Mouse (Mus musculus): ENCODE data around the gene Emc10.

Emc10 gene

DNA sequence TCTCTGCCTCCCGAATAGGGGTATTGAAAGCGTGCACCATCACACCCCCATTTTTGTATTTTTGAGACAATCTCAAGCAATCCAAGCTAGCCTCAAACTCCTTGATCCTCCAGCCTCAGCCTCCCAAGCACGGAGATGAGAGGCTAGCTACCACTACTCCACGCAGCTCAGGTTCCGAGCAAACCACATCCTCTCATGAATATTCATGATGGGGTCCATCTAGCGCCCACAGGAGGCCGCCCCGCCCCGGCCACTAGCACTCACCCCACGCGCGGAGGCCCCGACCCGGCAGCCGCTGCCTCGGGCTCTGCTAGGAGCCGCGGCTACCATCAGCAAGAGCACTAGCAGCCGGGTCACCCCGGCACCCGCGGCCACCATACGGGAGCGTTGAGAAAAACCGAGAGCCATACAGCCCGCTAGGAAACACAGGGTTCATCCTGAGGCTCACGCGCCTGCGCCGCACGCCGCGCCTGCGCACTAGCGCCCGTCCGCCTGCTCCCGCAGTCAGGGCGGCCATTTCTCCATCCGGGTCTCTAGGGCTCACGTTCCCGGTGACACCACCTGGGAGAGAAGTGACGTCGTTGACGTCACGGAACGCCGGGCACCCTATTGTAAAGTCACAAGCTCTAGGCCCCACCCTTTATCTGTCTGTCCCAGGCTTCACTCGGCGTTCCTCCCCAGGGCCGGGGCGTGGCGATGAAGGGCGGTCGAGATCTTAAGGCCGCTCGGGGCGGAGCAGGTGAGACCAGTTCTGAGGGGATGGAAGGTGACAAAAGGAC, at the start of gene Emc10, which contains the start of gene Fam71e1:
Gene Emc10 (minus strand): TSS at position 538 of the 779 bp plus-strand sequence.
Gene Fam71e1 (plus strand): TSS at position 590 of the 779 bp plus-strand sequence.
- DNase-seq: peak; percentile 100

DNA sequence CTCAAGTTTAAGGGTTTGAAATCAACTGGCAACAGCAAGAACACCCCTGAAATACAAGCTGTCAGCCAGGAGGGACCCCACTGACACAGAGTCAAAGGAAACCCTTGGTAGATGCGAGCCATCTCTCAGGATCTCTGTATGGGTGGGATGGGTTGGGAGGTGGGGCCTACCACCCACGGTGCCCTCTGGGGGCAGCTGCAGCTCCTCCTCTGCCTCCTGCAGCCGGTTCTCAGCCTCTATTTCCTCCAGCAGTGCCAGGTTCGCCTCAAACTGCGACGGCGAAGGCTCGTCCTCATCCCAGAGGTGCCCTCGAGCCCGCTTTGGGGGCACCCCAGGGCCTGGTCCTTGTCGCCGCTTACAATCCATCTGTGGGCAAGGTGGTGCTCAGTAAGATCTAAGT, 46.7 kb upstream of the Emc10 start:
- no peak for DNase-seq

DNA sequence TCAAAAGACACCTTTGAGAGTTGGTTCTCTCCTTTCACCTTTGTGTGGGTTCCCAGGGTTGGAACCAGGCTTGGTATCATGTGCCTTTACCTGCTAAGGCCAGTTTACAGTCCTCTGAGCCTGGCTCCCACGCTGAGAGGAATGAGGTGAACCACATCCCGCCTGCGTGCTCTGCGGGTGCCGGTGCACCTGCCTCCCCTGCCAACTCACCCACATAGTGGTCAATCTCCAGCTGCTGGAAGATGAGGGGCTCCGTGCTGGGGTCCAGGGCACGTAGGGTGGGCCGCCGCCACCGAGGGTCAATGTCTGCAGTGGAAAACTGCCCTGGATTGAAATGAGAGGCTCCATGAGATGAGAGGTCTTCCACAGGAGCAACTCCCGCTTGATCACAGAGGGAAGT, 46.2 kb upstream of the Emc10 start:
- DNase-seq: peak; percentile 83

DNA sequence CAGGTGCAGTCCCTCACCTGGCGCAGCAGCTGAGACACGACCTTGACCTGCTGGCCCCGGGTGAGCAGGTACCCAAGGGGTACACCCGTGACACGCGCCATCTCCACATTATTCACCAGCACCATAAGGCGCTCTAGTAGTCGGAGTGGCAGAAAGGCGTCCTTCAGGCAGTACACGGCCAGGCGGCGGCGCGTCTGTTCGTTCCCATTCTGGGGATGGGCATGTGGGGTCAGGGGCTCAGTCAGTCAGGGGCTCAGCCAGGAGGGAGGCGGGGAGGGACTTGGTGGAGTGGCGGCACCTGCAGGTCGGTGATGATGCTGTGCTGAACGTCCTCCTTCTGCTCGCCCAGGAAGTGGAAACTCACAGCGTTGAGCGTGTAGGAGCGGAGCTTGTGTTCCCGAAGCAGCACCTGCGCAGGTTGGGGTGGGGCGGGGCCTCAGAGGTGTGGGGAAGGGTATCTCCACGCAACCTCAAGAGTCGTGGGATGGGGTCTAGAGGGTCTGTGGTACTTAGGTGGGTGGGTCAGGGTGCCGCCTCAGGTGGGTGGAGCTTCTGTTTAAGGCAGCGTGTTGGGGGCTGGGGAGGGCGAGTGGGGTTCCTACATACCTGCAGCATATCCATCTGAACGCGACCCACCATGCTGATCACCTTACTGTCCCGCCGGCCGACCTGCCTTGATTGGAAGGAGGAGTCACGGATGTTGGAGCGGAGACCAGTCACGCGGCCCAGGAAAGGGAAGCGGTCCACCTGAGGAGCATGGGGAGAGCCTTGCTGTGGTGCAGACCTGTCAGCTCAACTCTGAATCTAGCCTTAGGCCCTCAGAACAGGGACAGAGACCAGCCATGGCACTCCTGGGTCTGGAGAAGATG, 42.7 kb upstream of the Emc10 start:
- peak; percentile 88 for DNase-seq

DNA sequence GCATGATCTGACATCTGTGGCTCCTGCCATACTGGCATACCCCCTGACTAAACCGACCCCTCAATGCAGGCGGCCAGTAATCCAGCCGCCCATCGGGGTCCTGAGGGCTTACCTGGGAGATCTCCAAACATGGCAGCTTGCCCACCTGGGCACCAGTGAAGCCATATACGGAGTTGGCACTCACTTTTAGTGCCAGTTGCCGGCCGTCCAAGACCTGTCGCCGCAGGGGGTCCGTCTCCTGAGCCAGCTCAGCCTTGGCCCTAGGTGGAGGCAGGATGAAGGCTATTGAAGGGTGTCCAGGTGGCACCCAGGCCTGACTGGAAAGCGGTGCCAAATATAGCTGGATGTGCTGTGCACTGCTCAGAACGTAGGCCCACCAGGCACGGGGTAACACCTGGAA, 41.2 kb upstream of the Emc10 start:
- peak; percentile 87 for DNase-seq

DNA sequence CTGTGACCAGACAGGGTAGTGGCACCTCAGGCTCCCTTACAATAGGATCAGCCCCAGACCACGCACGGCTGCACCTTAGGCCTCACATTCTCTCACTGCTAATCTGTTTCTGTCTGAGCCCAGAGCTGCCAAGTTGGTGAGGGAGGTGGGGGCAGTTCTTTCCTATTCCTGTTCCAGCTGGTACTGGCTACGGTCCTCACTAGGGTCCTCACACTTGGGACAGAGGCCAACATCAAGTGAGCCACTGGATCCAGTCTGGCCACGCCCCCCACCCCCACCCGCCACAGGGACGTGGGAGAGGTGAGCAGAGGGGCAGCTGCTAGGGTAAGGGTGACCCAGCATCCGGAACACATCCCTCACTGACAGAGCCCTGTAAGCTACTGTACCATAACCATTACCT, 40.7 kb upstream of the Emc10 start:
- no peak for DNase-seq

DNA sequence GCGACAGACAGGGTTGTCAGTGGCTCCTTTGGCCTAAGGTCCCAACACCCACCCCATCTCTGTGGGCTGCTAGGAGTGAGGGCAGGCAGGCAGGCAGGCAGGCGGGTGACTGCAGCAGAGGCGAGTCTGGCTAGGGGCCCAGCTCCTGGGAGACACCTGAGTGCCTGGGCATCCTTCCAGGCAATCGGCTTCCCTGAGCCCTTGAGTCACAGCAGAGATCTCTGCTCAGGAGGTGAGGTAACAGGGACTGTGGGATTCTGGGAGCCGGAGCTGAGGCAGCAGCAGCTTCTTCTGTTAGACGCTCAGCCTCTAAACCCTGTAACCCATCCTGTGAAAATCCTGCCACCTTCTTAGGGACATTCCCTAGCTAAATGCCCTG, 40.2 kb upstream of the Emc10 start:
- peak; percentile 88 for DNase-seq

DNA sequence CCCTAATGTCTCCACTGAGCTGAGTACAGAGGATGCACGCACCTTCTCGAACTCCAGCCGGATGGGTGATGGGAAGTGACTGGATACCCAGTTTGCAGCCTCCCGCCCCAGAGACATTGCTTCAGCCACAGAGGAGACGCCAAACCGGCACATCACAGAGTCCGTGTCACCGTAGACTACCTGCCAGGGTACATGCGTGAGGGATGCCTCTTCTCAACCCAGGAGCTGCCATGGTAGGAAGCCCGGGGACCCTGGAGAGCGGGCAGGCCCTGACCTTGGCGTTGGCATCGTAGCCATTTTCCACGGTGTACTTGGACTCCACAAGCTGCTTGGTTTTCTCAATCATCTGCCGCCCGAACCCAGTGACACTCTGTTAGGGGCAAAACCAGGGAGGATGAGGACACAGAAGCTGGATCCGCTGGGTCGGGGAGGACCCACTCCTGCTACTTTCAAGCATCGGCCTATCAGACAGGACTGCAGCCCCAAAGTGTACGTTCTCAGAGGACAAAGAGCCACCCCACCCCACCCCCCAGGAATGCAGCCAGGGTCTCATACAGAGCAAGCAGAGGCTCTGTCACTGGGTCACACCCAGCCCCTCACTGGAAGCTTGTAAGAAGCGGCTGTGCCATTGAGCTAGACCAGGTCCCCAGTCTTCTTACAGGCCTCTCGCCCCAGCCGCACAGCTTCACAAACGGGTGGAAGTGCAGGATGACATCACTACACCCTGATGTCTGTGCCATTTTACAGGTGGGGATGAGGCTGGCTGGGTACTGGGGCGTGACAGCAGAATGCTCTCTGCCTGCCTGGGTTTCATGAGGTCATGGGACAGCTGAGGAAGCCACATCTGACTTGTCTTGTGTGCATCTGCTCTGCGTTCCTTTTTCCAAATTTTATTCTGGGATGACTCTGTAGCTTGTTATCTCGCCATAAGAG, 39.6 kb upstream of the Emc10 start:
- peak; percentile 89 for DNase-seq

DNA sequence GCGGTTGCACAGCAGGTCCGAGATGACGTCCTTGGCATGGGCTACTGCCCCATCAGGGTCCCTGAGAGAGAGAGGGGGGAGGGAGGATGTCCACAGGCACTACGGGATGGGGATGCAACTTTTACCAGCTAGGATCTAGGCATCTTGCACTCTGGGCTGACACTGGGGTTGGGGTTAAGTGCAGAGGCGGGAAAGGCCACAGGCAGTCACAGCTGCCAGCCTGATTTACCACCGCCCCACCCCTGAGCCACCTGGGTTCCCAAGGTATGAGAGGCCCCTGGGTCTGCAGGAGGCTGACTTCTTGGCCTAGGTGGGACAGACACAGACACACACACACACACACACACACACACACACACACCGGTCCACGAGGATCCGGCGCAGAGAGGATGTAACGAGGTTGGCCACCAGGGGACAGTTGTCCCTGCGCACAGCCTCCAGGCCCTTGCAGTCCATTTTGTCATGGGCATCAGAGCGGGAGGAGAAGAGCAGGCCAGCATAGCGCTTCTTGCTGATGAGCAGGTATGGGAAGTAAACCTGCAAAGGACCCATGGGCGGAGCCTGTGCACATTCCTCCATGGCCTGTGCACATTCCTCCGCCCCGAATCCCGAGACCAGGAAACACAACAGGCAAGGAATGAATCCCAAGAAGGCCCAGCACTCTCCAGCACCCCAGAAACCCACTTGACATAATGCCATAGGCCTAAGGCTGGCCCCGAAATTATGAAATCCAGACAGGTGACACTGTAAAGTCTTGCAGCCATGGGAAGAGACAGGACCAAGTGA, 38.5 kb upstream of the Emc10 start:
- DNase-seq: peak; percentile 80

DNA sequence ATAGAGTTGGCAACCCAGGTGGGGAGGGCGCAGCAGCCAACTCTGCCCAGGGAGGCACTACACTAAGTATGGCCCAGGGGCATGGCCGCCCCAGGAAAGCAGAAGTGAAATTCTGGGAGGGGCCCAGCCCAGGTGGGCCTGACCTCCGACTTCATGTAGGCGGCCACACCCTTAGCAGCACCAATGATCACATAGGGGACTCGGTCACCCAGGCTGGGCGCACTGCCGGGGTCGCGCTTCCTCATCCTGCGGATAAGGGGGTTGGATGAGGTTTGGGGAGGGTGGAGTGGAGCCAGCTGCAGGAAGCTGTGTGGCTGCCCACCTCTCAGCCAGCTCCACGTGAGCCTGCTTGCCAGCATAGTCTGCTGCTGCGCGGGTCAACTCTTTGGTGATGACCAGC, 37.9 kb upstream of the Emc10 start:
- peak; percentile 94 for DNase-seq

DNA sequence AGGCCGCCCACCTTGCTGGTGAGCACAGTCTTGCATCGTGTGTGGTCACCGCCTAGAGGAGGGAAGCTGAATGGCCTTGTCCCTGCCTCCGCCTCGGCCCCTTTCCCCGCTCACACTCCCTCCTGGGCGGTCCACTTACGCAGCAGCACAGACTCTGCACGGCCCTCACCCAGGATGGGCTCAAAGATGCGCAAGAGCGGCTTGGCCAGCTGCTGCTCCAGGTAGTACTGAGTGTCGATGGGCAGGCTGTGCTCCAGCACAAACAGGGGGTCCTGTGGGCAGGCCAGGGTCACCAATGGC, 37.4 kb upstream of the Emc10 start:
- DNase-seq: peak; percentile 88

DNA sequence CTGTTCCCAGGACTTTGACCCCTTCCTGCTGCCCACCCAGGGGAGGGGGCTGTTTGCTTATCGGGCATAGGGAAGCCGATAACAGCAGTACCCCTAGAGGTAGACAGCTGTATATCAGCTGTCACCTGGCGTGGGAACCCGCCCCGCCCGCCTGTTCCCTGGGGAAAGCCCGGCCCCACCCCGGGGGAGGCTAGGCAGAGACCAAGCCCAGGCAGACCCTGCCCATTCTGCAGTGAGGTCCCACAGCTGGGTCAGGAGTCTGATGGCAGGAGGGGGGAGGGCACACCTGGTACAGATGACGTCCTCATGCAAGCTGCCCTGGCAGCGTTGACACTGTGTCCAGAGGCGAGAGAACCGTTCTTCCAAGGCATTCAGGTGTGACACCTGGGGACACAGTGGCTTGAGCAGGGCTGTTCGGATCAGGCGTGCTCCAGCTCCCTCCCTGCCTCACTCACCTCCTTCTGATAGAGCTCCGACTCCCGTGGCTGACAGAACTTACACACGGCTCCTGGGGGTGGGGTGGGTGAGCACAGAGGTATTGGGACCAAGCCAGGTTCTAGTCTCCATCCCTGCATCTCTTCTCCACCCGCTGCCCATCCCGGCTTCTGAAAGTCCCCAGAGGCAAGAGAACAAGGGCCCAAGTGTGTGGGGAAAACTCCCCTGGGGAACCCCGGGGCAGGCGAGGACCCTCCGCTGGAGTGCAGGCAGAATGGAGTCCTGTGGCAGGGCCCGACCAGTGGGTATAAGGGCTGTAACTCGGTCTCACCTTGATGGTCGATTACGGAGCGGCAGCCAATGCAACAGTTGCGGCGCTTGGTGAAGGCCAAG, 36.8 kb upstream of the Emc10 start:
- peak; percentile 89 for DNase-seq

DNA sequence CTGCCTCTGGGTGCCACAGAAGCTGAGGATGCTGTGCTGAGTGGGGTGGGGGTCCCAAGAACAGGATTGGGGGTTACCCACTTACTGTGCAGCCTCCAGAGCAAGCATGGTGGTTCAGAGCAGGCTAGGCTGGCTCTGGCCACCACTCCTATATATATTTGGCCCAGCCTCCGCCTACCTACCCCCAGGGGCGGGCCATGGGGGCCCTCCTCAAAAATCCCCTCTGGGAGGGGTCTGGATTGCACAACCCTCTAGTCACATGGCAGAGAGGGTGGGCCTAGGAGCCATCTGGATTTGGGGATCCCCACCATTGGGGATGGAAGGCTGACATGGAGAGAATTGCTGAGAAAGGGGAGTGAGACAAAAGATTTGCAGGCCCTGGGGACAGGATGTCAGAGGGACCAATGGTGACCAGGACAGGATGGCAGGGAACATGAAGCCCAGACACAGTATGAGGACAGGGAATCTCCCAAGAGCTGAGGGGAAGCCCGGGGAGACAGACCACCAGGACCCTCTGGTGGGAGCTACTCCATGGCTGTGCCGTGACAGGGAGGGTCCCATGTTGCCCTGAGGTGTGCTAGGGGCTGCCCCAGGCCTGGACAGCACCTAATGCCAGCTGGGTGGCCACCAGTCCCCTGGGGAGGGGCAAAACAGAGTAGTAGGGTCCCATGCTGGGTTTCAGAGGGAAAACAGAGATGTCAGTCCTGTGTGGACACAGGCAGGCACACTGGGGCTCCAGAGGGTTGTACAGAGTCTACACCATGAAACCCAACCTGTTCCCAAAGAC, 35.8 kb upstream of the Emc10 start, which contains the start of gene Spib:
Gene Spib (minus strand): TSS at position 126 of the 787 bp plus-strand sequence.
- no peak for DNase-seq

DNA sequence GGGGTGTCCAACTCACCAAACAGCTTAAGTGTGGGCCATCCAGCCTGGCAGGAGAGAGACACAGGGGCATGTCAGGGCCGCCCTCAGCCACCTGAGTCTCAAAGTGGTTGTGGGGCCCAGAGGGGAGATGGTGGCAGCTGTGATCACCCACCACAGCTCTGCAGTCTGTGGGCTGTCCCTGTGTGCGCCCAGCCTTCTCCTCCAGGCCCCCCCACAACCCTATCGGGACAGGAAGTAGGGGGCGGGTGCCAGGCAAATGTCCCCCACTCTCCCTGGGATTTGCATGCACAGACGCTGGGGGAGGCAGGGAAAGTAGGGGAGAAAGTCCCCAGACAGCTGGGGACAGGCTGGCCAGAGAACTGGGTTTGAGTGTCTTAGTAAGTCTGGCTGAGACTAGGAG, 34.9 kb upstream of the Emc10 start:
- no peak for DNase-seq

DNA sequence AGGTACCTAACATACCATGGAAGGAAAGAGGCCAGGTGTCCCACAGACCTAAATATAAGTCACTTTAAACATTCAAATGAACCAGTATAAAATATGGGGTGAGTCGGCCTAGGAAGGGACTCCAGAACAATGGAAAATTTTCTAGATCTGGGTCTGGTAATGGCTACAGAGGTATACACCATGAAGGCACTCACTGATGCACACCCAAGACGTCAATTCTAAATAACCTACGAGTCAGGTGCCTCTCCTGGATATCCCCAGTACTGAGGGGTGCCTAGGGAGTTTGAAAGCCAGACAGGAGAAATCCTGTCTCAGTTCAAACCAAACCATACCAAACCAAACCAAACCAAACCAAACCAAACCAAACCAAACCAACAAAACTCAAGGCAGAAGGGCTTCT, 34.2 kb upstream of the Emc10 start:
- DNase-seq: no peak

DNA sequence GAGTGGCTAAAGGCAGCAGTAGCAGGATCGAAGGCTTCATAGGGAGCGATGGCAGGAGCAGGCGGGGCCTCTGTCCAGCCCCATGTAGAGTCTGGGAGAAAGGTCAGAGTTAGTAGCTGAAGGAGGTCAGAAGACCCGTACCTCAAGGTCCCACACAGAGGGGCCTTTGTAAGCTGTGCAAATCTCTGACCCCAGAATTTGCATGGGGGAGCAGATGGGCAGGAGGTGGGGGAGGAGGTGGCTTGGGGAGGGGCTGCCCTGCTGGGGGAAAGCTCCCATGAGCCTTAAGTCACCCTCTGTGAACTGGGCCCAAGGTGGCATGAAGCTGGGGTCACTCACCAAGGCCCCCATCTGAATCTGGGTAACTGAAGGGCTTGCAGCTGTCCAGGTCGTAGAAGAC, 33.2 kb upstream of the Emc10 start:
- DNase-seq: no peak

DNA sequence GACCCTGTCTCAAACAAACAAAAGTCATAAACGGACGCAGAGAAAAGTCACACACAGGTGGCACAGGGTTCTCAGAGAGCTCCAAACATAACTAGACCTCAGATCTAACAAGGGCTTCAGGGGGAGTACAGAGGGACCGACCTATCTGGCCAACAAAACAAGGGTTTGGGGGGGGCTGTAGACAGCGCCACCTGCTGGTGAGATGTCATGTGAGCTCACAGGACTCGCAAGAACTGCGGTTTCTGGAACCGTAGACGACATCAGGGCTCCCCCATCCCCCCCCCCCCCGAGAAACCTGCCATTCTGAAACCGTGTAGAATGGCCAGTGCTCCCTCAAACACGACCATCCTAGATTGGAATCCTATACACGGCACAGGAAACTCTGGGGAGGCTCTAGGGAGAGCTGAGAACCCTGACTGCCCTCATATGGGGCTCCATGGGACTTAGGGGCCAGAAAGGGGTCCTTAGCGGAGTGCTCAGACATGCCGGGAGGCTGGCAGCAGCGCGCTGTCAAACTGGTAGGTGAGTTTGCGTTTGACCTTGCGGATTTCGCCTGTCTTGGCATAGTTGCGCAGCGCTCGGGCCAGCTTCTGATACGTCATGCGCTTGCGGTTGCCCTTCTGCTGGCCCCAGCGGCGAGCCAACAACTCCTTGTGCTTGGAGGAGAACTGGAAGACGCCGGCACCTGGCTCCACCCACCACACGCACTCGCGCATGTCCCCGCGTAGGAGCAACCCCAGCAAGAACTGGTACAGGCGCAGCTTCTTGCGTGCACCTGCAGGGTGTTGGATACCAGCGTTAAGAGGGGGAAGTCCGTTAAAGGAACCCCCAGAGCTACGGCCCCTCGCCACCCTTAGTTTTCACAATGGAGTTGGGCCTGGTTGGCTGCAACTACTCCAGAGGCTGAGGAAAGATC, 31.4 kb upstream of the Emc10 start:
- peak; percentile 97 for DNase-seq

DNA sequence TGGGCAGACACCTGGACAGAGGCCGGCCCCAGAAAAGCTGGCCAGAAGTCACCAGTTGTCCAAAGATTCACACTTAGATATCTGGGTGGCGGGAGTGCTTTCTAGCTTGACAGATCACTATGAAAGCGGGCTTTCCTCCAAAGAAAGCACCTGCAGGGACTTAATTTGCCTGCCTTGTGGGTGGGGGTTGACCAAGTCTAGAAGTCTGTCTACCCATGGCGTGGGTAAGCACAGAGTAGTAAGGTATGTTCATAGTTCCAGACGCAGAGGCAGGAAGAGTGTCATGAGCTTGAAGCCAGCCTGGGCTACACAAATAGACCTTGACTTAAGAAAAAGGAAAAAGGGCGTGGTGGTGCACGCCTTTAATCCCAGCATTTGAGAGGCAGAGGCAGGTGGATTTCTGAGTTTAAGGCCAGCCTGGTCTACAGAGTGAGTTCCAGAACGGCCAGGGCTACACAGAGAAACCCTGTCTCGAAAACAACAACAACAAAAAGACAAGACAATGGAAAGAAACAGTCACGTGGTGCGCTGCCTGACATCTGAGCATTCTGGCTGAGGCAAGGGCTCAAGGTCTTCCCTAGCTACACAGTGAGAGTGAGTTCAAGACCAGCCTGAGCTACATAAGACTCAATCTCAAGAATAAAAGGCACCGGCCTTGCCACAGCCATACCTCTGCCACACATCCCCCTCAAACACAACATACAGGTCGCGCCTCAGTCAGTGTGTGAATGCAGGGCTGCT, 30.3 kb upstream of the Emc10 start:
- no peak for DNase-seq
